Mouse (Mus musculus) cerebellum, adult 11-12 months (tissue): ENCODE data around the gene Calb2.

Experiments
- DNase-seq: peaks from one replicate; pipeline ENCODE4 v3.0.0; 2022

Calb2 gene

DNA sequence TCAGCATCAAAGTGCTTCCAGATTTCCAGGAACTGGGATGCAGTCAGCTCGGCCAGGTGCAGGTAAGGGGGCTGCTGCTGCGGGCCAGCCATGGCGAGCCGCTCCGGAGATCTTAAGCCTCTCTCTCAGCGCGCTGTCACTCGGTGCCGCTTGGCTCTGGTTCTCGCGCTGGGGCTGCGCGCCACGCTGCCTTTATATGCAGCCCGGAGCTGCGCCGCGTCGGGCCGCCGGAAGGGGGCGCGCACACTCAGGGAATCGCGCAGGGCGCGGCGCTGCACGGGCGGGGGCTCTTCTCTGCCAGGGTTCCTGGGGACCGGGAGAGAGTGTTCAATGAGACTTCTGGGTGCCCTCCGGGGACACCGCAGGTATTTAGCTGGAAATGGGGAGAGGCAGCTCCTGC is at the start of gene Calb2:
Gene Calb2 (minus strand): TSS at position 165 of the 400 bp plus-strand sequence.
- peak; percentile 86 for DNase-seq

DNA sequence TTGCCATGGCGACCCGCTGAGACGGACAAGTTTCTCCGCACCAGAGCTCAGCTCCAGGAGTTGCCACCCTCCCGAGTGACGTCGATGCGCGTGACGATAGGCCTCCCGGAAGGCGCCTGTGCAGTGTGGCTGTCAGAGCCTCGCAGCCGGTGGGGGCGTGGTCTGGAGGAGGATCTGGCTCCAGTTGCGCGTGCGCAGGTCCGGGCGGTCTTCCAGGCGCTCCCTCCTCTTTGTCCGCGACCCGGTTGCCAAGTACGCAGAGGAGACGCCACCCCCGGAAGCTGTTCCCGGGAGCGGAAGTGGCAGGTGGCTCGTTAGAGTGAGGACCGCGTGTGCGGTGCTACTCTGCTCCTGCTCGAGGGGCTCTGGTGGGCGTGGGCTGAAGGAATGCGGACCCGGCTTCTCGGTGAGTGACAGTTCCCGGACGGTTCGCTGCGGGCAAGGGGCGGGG is 49.7 kb upstream of the Calb2 start:
- DNase-seq, result peak; percentile 100

DNA sequence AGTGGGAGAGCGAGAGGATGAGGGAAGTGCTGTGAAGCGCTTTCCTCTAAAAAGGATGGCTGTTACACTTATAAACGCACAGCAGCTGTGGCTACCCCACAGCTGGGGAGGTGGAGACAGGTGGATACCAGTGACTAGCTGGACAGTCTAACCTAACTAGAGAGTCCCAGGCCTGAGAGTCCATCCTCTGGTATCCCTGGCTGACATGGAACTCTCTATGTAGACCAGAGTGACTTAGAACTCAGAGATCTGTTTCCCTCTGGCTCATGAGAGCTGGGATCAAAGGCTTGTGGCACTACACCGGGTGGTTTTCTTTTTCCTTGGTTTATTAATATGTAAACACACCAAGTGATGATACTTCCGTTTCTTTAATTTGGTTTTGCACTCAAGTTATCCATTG is 49.2 kb upstream of the Calb2 start:
- peak; percentile 34 for DNase-seq

DNA sequence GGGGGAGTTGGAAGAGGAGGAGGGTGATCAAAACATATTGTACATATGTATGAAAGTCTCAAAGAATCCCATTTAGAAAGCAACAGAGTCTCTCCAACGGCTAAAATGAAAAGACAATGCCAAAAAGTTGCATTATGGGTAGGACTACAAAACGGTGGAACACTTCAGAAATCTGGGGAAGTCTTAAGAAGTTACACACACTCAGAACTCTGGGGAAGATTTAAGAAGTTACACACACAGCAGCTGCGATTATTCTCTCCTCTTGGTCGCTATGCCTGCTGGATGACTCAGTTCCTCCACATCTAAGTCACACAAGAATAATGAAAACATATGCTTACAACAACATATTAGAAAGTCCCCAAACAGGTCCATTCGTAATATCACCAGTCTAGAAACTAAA is 48.2 kb upstream of the Calb2 start:
- DNase-seq, result no peak

DNA sequence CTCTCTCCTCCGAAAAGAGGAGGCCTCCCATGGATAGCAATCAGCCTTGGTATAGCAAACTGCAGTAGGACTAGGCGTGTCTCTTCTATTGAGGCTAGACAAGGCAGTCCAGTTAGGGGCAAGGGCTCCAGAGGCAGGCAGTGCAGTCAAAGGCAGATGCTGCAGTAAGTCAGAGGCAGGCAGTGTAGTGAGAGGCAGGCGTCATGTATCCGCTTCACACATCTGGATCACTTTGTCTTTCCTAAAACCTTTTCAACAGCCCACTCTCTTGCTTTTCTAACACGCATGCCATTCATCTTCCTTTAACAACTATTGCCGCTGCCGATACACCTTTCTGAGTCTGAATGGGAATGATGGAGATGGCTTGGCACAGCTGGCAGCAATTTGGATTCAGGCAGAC is 47.4 kb upstream of the Calb2 start, which contains the start of gene Cmtr2:
Gene Cmtr2 (plus strand): TSS at position 301 of the 400 bp plus-strand sequence.
- no peak for DNase-seq

DNA sequence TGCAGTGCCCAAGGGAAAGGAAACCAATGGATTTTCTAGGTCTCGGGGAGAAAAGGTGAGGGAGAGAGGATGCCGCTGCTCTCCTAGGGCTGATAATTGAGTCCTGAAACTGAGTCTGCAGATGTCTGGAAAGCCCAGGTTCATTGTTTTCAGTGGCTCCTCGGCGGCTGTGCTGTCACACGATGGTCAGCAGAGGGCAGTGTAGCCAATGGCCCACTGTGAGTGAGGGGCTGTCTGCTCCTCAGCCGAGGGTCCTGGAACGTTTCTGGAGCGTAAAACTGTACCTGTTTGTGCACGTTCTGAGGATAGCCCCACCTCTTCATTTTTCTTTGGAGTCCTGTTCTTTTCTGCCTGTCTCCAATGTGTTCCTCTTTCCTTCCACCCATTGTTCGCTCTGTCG is 33.8 kb upstream of the Calb2 start:
- DNase-seq, result no peak

DNA sequence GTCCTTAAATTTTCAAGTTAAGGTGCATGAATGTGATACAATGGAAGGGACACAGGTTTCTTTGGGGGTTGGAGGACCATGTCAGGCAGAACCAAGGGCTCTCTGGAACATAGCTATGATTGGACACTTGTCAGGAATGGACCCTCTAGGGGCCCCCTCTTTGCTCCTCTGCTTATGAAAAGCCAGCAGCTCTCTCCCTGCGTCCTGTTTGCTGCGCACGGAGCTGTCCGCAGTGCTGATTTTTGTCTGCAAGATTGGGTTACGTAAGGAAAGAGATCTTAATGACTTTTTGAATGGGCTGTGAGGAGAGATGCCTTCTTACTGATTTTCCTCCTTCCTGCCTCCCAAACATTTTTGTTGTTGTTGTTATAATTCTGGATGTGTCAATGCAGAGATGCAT is 28.7 kb upstream of the Calb2 start:
- DNase-seq, result no peak

DNA sequence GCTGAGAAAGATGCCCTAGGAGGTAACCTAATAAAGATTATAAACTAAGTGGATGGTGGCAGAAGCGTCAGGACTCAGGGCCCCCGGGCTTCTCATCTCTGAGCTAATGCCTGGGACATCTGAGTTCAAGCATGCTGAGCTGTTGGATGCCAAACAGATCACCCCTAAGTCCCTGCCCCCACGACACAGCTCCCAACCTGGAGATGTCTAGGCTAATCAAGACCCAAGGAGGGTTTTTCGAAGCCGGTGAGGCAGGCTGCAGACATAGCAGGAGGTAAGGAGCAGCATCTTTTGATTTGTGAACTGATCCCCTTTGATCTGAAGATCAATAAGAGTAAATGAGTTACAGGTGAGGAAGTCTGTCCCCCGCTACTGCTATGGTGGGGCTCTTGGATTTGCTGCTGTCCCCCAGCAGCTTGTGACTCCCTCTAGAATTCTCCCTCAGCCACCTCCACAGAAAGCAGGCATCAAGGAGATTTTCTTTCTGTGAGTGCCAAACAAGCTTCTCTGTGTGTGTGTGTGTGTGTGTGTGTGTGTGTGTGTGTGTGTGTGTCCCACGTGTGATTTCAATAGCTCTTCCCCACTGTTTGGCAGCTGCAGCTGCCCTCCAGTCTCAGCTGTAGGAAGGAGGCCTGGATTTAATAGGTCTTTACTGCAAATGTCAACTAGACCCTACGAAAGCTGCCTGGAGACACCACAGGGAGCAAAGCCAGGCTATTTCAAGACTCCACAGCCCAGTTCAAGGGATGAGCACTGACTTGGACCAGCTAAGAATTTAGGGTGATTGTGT is 21.1 kb upstream of the Calb2 start:
- DNase-seq, result no peak

DNA sequence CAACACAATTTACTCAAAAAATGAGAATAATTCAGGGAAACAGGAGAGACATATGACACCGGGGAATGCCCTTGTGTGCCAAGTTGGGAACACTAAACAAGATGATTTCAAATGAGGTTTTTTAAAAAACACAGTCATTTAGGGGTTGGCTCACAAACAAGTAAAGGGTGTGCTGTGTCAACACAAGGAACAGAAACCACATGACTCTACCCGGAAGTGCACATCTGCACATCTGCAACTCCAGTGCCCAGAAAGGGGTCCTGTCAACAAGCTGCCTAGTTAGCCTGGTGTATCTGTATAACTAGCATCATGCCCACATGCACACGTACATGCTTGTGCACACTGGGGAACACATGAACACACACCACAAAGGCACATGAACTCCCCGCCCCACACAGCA is 17.5 kb upstream of the Calb2 start:
- DNase-seq, result no peak

DNA sequence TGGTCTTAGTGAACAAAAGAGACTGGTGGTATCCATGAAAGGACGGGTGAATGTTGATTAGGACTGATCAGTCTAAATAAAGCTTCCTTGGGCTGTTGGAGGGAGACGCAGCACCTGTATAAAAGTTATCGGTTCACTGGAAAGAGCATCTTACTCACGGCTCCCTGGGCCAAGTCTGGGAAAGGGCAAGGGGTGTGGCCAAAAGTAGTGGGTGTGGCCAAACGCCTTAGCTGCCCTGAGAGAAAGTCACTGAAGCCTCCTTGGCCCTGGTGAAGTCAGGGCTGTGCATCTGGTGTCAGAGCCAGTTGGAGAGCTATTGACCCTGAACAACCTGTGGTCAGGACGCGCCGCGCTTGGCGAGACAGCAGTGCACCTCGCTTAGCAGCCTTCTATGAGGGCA is 15.7 kb upstream of the Calb2 start:
- DNase-seq, result no peak

DNA sequence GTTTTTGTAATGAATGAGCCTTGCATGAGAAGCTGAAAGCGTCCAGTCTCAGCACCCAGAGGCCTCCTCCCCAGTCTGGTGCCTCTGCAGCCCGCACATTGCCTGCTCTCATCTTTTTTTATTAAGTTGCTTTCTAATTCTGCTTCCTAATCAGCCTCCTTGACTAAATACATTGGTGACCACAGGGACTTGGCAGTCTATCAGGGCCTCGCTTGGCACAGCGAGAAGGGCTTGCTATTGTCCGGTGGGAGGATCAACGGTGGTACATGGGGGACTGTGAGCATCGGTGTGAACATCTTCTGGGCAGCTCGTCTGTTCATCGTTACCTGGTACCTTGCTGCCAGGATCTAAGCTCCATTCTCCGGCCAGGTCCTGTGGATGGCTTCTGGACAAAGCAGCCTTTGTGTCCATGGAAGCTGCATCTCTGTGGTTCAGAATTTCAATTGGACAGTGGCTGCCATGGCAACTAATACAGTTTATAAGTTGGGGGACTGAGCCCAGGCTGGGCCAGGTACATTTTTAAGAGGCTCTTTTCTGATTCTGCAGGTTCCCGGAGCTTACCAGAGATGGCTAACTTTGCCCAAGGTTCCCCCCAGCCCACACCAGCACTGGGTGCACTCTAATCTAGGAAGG is 14.8 kb upstream of the Calb2 start:
- no peak for DNase-seq

DNA sequence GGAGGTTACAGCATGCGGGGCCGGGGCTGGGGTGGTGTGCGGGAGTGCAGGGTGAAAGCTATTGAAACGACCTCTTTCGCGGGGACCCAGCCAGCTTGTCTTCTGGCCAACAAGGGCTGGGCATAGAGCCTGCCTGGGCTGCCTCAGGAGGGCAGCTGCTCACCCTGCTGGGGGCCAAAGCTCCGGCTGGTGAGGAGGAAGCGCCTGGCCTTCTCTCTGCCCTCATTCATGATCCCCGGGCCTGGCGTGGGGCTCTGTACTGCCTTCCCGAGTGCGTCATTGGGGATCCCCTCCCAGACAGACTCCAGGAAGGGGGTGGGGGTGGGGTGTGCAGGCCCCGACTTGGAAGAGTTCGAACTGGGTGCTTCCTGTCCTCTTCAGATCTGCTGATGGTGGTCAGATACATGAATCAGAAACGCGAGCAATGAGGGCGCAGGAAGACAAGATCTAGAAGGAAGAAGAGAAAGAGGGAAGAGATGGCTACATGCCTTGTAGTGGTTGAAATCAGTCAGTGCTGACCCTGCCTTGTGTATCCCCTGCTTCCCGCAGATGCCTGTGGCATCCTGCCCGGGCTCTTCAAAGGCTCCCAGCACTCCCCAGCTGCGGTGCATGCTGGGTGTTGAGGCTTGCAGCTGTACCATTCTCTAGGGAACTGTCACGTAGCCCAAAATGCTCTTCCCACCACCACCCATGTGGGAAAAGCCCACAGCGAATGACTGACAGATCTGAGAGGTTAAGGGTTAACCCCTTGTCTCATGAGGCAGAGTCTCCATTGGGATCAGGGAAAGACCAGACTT is 9.5 kb upstream of the Calb2 start:
- peak; percentile 95 for DNase-seq

DNA sequence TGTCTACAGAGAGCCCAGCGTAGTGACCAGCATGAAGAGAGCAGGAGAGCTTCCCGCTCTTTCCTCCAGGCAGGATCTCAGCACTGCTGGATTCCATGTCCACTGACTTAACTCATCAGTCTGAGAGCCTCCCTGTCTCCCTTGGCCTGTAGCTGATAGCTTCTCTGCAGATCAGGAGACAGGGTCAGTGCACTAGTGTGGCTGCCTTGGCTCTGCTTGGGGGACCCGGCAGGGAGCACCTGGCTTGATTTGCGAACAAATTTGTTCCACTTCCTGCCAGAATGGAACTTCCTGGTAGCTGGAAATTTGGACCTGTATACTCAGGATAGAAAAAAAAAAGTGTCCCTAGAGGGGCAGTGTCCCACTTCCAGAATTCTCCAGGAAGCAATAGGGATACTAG is 6.8 kb upstream of the Calb2 start:
- peak; percentile 85 for DNase-seq

DNA sequence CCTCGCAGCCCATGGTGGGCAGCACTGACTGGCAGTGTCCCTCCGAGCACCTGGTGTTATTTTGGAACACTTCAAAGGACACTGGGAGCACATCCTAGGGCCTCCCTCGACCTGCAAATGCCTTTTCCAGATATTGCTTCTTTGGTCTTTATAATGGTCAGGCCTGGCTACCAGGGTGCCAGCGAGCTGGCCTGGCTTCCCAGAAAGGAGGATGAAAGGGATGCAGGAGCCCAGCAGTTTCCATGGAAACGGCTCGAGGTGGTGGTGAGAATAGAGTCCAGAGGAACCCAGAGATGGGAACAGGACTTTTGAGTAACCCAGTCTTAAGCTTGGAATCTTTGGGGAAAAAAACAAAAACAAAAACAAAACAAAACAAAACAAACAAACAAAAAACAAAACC is 4.2 kb upstream of the Calb2 start:
- DNase-seq, result peak; percentile 40

DNA sequence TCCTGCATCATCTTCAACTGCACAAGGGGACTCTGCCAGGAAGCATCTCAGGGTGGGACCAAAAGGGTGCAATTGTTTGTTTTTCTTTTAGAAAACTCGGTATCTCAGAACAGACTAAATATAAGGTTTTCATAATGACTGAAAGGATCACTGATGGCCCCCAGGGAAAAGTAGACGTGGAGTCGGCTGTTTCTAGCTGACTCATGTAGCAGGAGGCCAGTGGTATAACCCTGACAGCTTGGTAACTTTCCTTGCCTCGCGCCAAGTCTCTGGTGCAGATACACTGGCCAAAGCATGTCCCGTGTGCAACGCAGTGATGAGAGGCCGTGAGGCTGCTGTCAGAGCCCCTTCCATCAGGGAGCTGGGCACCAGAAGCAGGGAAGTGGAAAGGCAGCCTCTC is 1.7 kb downstream of the Calb2 start:
- DNase-seq, result no peak

DNA sequence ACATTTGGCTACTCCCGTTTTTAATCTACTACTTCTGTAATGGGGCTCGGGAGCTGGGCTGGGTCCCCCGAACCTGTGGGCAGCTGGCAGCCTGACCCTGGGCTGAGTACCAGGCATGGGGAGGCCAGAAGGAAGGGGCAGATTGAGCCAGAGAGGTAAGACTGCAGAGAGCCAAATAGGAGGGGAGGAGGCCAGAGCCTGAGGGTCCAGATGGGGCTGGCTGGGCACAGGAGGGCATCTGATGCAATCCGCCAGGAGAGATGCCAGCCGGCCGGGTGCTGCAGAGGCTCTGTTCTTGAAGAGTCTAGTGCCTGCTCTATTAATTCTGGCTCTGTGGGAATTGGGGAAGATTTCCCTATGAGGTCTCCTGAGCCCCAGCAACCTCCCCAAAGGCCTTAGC is 6.0 kb downstream of the Calb2 start:
- peak; percentile 96 for DNase-seq

DNA sequence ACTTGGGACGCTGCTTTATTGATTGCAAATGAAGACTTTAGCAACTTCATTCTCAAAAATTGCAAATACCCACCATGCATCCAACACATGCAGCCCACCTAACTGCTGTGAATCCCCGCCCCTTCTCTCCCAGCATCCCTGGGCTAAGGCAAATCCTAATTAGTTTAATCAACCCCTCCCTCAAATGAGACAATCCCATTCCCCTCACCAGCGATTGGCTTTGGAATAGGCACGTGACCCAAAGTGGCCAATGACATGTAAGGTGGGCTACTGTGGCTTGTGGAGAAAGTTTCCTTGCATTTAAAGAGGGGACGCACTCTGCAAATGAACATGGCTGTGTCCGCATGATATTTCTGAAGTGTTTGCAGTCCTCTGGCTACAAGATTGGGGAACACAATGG is 15.1 kb downstream of the Calb2 start:
- DNase-seq, result no peak

DNA sequence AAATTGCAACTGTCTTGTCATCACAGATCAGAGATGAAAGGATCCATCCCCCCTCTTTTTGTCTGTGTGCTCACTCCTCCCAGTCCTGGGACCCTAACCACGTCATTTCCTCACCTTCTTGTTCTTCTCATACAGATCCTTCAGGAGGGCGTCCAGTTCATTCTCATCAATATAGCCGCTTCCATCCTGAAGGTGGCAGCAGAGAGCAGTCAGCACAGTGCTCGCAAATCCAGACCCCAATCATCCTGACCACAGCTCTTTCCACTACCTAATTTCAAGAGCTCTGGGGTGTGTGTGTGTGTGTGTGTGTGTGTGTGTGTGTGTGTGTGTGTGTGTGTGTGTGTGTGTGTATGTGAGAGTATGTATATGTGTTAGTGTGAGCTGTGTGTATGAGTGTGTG is 22.5 kb downstream of the Calb2 start:
- DNase-seq, result peak; percentile 57

DNA sequence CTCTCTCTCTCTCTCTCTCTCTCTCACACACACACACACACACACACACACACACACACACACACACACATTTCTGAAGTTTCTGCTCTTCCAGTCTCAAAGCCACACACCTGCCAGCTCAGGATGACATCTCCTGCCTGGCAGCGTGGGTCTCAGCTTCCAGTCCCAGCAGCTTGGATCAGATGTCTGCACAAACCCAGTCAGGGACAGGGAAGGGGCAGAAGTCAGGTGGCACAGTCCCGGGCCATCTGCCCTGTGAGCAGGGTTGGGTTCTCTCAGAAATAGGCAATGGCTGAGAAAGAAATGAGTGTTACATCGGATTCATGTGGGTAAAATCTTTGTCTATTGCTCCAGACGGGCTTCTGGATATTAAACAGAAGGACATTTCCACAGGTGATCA is 27.2 kb downstream of the Calb2 start:
- DNase-seq, result peak; percentile 63

DNA sequence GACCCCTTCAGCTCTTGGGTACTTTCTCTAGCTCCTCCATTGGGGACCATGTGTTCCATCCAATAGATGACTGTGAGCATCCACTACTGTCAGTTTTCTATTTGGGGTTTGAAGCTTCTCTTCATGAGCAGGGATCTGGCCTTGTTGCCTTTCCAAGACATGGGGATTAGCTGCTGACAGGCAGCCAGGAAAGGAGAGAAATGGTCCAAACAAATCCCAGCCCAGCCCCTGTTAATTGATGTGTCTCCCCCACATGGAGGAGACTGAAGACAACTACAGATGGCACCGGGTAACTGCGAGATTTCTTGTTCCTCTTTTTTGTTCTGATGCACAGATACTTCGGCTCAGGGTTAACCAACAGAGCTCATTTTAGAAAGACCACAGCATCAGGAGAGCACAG is 27.9 kb downstream of the Calb2 start:
- no peak for DNase-seq

DNA sequence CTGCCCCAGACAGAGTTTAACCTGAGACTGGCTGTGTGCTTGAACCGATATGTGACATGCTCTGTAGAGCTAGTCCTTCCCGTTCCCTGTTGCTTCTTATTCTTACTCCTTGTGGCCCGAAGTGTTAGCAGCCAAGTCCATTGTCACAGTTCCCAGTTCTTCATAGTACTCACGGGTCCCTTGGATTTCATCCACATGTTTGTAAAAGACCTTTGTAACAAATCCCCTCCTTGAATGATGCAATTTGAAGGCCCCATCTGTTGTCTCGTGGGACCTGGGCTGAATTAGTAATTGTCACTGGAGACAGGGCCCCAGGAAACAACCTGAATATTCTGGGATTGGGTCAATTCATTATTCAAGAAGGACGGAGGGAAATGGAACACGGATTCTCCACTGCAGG is 32.5 kb downstream of the Calb2 start:
- no peak for DNase-seq

DNA sequence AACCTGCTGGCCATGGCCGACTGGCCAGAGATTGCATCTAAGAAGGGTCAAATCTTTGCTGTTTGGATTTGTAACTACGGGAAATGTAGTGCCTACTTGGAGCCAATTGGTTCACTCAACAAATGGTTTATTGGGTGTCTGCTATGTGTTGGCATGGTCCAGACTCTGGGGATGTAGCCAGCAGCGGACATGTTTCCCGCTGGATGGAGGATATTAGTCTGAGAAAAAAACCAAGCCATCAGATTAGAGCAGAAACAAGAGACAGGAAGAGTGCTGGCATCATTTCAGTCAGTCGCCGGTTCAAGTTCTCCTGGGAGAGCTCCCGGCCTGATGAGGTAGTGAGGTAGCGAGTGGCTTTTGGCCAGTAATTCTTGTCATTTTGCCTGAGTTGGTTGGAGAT is 33.8 kb downstream of the Calb2 start:
- no peak for DNase-seq

DNA sequence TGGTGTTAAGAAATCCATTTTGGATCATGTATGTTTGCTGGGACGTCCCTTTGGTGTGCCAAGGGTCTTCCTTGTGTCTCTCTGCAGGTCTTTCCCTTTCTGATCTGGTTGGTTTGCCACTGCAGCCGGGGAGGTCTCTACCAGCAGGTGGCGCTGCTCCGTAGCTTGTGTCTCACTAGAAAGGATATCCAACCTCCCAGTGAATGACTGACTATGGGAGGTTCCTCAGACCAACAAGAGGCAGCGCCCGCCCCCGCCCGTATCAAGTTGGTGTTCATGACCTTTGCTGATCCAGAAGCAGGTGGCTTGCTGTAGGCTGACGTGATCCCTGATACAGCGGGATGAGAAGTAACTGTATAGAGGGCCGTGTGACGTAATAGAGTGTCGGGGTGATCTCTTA is 37.5 kb downstream of the Calb2 start:
- DNase-seq, result peak; percentile 69

DNA sequence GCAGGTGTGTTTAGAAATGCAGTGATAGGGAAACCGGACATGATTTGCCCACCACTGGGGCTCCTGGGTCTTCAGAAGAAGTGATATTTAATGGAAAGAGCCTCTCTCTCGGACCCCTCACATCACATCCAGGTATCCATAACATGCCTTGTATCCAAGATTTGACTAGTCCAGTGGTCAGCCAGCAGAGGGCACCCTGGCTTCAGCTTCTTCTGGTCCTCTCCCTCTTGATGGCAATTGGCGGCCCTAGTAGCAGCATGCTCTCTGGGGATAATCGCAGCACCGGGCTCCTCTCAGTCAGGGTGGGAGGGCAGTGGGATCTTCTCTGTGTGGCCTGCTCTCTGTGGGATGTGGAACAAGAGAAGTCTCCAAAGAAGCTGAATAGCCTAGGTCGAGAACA is 48.3 kb downstream of the Calb2 start:
- DNase-seq, result peak; percentile 42
